Mouse (Mus musculus) heart, postnatal 4 days (tissue): Measurements from ENCODE around the gene 2010300C02Rik. TPM values are rescaled to one million over a fixed set of nuclear protein-coding genes. Genes with fewer than 3 reads are reported as not detected.
A peak's percentile ranks its signal among the peaks of the same experiment; 100 is the strongest.
"Not testable (repeated sequence)": the region's sequence is repeated elsewhere in the genome, so short reads cannot be mapped to it uniquely, and the experiment has no call there.

Experiments used
- DNase-seq: peaks from one replicate; pipeline ENCODE4 v3.0.0; 2021
- total RNA-seq, 2 experiments: library from RNA; stranded (reverse); gene quantifications; 2 replicates each; pipeline ENCODE4 v1.2.3; 2021

The 2010300C02Rik gene
- total RNA-seq = 1 to 10 TPM; 1.7 to 1.9 TPM

- DNase-seq = peak; percentile 78
These were observed at the start of gene 2010300C02Rik for GRCm38 (mm10) chr1:37719761-37720640. 2010300C02Rik (minus strand) TSS chr1:37720085.

DNA sequence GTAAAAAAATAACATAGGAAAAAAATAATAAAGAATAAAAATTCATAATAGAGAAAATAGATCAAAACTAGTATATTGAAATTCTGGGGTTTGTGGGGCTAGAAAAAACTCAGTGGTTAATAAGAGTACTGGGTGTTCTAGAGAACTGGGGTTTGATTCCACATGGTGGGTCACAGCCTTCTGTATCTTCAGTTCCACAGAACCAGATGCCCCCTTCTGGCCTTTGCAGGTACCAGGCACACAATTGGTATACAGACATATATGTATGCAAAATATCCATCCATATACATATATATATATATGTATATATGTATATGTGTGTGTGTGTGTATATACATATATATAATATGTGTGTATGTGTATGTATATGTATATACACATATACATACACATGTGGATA, 39.5 kb upstream of the 2010300C02Rik start:
- DNase-seq = no peak

GRCm38 (mm10) chr1:37744650-37745259, 24.9 kb upstream of the 2010300C02Rik start:
- DNase-seq = no peak

DNA sequence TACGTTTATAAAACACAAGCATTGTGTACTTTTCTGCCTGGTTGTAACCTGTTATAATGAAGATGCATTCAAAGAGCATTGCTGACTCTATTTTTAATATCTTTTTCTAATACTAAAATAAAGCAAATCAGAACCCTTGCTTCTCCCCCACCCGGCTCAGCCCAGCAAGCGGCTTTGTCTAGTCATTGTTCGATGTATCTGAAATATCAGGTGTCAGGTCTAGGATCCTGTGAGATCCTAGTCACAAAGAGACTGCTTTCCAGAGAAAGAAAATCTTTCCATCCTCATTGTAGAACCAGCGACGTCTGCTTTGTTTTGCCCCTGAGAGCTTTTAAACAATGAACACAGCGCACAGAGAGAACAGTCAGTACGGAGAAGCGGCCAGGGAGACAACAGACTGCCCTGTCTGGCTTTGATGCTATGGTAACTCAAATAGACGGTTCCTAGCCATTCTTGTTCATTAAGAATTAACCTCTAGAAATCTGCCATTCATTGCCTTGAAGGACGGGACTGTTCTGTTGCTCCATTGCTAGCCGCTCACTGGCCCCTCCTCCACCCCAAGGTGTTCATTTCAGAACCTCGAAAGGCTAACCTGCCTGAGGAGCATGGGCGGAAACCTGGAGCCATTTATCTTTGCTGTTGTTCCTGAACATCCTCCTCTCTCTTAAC, 22.9 kb upstream of the 2010300C02Rik start:
- DNase-seq = no peak

- DNase-seq = no peak
These were observed 22.2 kb upstream of the 2010300C02Rik start for GRCm38 (mm10) chr1:37742126-37742525.

GRCm38 (mm10) chr1:37740161-37740802, 20.4 kb upstream of the 2010300C02Rik start:
- peak; percentile 25 for DNase-seq

GRCm38 (mm10) chr1:37738895-37739294, 19.0 kb upstream of the 2010300C02Rik start:
- no peak for DNase-seq

DNA sequence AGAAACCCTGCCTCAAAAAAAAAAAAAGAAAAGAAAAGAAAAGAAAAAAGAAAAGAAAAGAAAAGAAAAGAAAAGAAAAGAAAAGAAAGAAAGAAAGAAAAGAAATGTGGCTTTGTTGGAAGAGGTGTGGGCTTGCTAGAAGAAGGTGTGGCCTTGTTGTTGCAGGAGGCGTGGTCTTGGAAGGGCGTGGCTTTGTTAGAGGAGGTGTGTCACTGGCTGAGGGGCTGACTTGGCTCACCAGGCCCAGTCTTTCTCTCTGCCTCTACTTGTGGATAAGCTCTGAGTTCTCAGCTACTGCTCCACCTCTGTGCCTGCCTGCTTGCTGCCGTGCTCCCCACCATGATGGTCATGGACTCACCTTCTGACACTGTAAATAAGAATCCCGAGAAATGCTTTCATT, 17.2 kb upstream of the 2010300C02Rik start:
- no peak for DNase-seq

- no peak for DNase-seq
These were observed 16.0 kb upstream of the 2010300C02Rik start for GRCm38 (mm10) chr1:37735932-37736331.

DNA sequence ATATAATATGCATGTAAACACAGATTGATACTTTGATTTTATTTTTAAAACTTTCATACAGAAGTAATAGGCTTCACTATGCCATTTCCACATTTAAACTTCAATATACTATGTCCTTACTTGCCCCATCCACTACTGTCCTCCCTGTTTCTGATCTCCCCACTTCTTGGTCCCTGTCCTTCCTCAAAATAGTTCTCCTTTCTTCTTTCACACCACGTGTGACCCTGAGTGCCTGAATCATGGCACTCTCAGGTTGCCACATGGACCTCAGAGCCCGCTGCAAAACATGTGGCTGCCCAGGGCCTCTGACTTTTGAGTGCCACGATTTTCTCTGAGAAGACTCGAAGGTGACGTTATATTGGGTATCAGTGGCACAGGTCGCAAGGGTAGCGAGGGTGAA, 15.0 kb upstream of the 2010300C02Rik start:
- no peak for DNase-seq

DNA sequence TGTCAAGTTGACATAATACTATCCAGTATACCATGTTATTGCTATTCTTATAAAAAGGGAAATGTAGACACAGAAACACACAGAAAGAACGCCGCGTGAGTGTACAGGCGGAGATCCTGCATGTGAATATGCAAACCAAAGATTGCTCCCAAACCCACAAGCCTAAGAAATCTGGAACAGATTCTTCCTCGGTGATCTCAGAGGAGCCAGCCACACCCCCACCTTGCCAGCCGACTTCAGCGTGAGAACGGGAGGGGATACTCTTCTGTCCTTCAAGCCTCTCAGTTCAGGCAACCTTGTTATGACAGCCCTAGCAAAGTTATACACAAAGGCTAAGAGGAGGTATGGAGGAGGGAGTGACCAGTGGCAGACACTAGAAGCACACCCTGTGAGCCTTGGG, 9.5 kb upstream of the 2010300C02Rik start:
- no peak for DNase-seq

DNA sequence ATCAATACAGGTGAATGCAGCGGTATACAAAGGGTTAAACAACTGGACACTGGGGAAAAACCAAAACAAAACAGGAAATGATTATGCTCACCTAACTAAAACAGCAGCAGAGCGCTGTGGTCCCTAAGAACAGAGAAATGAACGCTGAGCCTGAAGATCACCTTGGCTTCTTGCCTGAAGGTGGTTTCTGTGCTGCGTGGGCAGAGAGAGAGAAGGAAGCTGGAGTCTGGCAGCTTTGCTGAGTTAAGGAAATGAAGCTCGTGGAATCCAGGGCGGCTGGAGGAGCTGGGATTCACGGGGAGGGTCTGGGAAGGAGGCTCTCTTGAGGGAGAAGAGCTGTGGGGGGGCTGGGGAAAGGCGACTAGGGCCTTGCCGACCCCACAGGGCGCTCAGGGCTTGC, 8.2 kb upstream of the 2010300C02Rik start:
- DNase-seq = no peak

DNA sequence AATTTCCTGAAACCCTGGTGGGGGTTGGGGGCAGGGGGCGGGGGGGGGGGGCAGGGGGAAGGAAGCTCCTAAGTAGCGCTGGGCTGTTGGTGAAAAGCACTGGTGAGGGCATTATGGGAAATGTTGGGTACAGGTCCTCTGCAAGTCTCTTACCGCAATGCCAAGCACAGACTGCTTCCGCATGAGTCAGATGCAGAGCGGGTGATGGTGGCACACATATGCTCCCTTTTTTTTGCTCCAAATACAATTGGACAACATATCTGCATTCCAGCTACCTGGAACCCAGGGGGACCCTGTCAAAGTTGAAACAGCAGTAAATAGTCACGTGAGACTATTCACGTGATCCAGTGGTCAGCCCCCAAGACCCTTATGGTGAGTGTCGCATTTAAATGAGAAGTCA, 7.3 kb upstream of the 2010300C02Rik start:
- DNase-seq = no peak

- no peak for DNase-seq
These were observed 6.5 kb upstream of the 2010300C02Rik start for GRCm38 (mm10) chr1:37726426-37726825.

DNA sequence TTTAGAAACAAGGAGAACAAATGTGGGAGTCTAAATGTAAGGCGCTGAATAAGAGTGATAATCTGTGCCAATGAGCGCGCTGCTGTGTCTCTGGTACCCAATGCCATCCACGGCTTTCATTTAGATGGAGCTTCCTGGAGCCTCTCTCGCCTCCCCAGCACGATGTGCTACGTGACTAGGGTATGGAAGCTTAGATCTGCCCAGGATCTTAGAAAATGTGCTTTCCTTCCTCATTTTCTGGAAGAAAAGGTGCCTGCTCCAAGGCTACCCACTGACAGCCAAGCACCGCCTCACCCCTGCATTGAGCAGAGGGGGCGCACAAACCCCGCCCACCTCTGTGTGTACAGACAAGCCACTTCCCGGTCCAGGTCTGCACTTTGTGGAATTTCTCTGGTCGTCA, 6.0 kb upstream of the 2010300C02Rik start:
- no peak for DNase-seq

GRCm38 (mm10) chr1:37721092-37721491, 1.2 kb upstream of the 2010300C02Rik start:
- no peak for DNase-seq

- no peak for DNase-seq
These were observed 708 bp downstream of the 2010300C02Rik start for GRCm38 (mm10) chr1:37719030-37719723.

- no peak for DNase-seq
These were observed 1.4 kb downstream of the 2010300C02Rik start for GRCm38 (mm10) chr1:37718516-37718915.

- no peak for DNase-seq
These were observed 2.3 kb downstream of the 2010300C02Rik start for GRCm38 (mm10) chr1:37717415-37718195.

GRCm38 (mm10) chr1:37712357-37712737, 7.5 kb downstream of the 2010300C02Rik start:
- DNase-seq = not testable (repeated sequence)

GRCm38 (mm10) chr1:37711596-37712356, 8.1 kb downstream of the 2010300C02Rik start:
- DNase-seq = no peak
